Mouse (Mus musculus) urinary bladder, adult 2 months (tissue): ENCODE results near the gene Foxp1. TPM values are rescaled to one million over a fixed set of nuclear protein-coding genes. Genes with fewer than 3 reads are reported as not detected.

Source experiments
- DNase-seq: peaks from one replicate; pipeline ENCODE4 v3.0.0; 2022; ENCODE audit warnings: low spot score
- polyA plus RNA-seq: library from polyadenylated mRNA; depleted of rRNA; stranded (reverse); fragments of >200 nt; gene quantifications from 2 replicates; pipeline ENCODE4 v1.2.3, GENCODE M21; 2012

Foxp1 gene
- polyA plus RNA-seq, 1 experiment: 46.5 TPM

GRCm38 (mm10) chr6:99182777-99183176, 339.7 kb downstream of the Foxp1 start:
- DNase-seq: no peak

GRCm38 (mm10) chr6:99176216-99176615, 346.3 kb downstream of the Foxp1 start:
- DNase-seq: no peak

- DNase-seq: no peak
Measured at GRCm38 (mm10) chr6:99175377-99175776, 347.1 kb downstream of the Foxp1 start.

GRCm38 (mm10) chr6:99173902-99174210, 348.7 kb downstream of the Foxp1 start:
- DNase-seq: no peak

GRCm38 (mm10) chr6:99173066-99173901, 349.2 kb downstream of the Foxp1 start:
- no peak for DNase-seq

- no peak for DNase-seq
Measured at GRCm38 (mm10) chr6:99172589-99172986, 349.9 kb downstream of the Foxp1 start.

GRCm38 (mm10) chr6:99171901-99172588, 350.5 kb downstream of the Foxp1 start:
- no peak for DNase-seq

- no peak for DNase-seq
Measured at GRCm38 (mm10) chr6:99171281-99171825, 351.2 kb downstream of the Foxp1 start.

GRCm38 (mm10) chr6:99168727-99169126, 353.8 kb downstream of the Foxp1 start:
- no peak for DNase-seq

- no peak for DNase-seq
Measured at GRCm38 (mm10) chr6:99167001-99167400, 355.5 kb downstream of the Foxp1 start.

GRCm38 (mm10) chr6:99166169-99166568, 356.4 kb downstream of the Foxp1 start:
- DNase-seq: no peak

GRCm38 (mm10) chr6:99164760-99165159, 357.8 kb downstream of the Foxp1 start:
- DNase-seq: no peak

GRCm38 (mm10) chr6:99162716-99163115, 359.8 kb downstream of the Foxp1 start:
- no peak for DNase-seq

GRCm38 (mm10) chr6:99160348-99160693, 362.2 kb downstream of the Foxp1 start:
- DNase-seq: no peak

- DNase-seq: no peak
Measured at GRCm38 (mm10) chr6:99159452-99160347, 362.8 kb downstream of the Foxp1 start.

GRCm38 (mm10) chr6:99153682-99154081, 368.8 kb downstream of the Foxp1 start:
- DNase-seq: no peak

- no peak for DNase-seq
Measured at GRCm38 (mm10) chr6:99146400-99146905, 376.1 kb downstream of the Foxp1 start.

- no peak for DNase-seq
Measured at GRCm38 (mm10) chr6:99145033-99145432, 377.5 kb downstream of the Foxp1 start.

GRCm38 (mm10) chr6:99143756-99144036, 378.8 kb downstream of the Foxp1 start:
- DNase-seq: no peak

GRCm38 (mm10) chr6:99142900-99143755, 379.4 kb downstream of the Foxp1 start:
- DNase-seq: no peak

- DNase-seq: no peak
Measured at GRCm38 (mm10) chr6:99138041-99138440, 384.5 kb downstream of the Foxp1 start.
